Mouse (Mus musculus) left cerebral cortex, postnatal 25 days (tissue): ENCODE results near the gene Ntf5. TPM values are rescaled to one million over a fixed set of nuclear protein-coding genes. Genes with fewer than 3 reads are reported as not detected.
"Not testable (repeated sequence)": the region's sequence is repeated elsewhere in the genome, so short reads cannot be mapped to it uniquely, and the experiment has no call there.

Source experiments
- DNase-seq, 2 experiments: peaks; one replicate each; pipeline ENCODE4 v3.0.0; 2022; ENCODE audit warnings: low spot score in 2 of 2, mixed read lengths in 1 of 2
- intact Hi-C: fragments of 180-260 bp; cut with DNase I; formaldehyde crosslinking; loops from one replicate; pipeline ENCODE4 v1.15.1; 2025
- total RNA-seq, 2 experiments: library from RNA; stranded (reverse); gene quantifications; 2 replicates each; pipeline ENCODE4 v1.2.3; 2021

The Ntf5 gene
- under 1 TPM in 1 of 2 experiments, not detected in 1; 0.16 TPM for total RNA-seq

DNA sequence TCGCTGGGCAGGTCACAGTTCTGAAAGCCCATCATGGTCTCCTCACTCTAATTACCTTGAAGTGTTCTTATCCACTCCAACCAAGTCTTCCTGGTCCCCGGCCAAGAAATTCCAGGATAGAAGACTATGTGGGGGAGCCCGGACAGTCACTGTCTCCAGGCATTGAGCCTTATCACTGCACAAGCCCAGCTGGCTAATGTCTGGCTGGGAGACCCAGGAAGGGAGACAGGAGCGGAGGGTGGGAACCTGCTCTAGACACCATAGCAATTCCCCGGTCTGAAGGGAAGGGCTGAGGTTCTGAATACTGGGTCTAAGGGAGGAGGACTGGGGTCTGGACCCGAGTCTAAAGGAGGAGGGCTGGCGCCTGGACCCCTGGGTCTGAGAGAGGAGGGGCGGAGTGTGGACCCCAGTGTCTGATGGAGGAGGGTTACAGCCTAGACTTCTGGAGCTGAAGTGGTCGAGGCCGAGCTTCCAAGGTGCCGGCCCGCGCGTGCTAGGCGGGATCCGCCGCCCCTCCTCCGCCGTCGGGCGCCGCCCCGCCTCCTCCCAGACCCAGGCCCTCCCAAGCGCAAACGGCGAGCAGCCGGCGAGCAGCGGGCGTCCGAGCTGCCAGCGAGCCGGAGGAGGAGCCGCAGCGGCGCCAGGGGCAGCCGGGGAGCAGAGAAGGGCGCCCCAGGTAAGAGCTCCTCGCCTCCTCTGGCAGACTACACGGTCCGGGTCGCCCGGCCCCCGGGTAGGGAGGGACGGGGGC lies at the start of gene Ntf5:
Ntf5 (plus strand) TSS at position 583 of the 751 bp plus-strand sequence.
- intact Hi-C loops: no loop called here
- DNase-seq: no peak

DNA sequence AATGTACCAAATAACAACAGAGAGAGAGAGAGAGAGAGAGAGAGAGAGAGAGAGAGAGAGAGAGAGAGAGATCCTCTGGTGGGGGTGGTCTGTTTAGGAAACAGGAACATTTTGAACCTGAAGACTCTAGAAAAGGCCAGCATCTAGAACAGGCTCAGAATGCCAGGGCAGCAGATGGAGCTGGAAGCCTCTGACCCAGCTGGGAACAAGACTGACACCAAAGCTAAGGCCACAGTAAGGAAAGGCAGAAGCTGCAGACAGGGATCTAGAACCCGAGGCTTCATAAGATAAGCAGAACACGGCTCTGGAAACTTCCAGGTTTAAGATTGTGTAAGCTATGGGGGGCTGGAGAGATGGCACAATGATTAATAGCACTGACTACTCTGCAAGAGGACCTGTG lies 49.5 kb upstream of the Ntf5 start:
- intact Hi-C loops: loop anchor here (10.0 kb wide), 1 partner anchor 199 kb away; the partner anchor contains the start of gene Slc17a7
- no peak for DNase-seq

- peak in 1 of 2 experiments; percentile 49 for DNase-seq
Measured at GRCm38 (mm10) chr7:45365742-45366651, 47.5 kb upstream of the Ntf5 start.

DNA sequence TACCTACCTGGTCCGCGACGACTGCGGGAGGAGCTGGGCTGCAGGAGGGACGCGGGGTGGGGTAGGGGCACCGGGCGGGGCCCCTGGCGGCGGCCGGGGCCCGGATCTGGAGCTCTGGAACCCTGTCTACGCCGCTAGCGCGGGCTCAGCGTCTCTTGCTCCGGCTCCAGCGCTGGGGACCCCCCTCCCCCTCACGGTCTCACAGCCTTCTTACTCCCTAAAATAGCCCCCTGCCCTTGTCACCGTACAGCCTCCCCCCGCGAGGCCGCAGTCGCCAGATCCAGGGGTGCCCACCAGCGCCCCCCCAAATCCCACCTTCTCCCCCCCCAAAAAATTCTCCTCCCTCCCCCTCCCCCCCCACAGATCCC lies 46.9 kb upstream of the Ntf5 start, which contains the start of gene Ppfia3:
Ppfia3 (minus strand) TSS at position 368 of the 368 bp plus-strand sequence.
- intact Hi-C loops: loop anchor here (10.0 kb wide), 1 partner anchor 202 kb away; the partner anchor contains the start of gene Slc17a7
- no peak for DNase-seq

More at GRCm38 (mm10) chr7:45365742-45366651, 47.5 kb upstream of the Ntf5 start:
- intact Hi-C loops: loop anchor here (10.0 kb wide), 1 partner anchor 201 kb away; the partner anchor contains the start of gene Slc17a7

- DNase-seq: peak; percentile 99
- intact Hi-C loops: loop anchor here (10.0 kb wide), 1 partner anchor 202 kb away; the partner anchor contains the start of gene Slc17a7
Measured at GRCm38 (mm10) chr7:45367020-45367880, 46.2 kb upstream of the Ntf5 start.

GRCm38 (mm10) chr7:45368178-45368577 lies 45.3 kb upstream of the Ntf5 start:
- DNase-seq: peak in 1 of 2 experiments; percentile 51
- intact Hi-C loops: loop anchor here (10.0 kb wide), 1 partner anchor 203 kb away; the partner anchor contains the start of gene Slc17a7

DNA sequence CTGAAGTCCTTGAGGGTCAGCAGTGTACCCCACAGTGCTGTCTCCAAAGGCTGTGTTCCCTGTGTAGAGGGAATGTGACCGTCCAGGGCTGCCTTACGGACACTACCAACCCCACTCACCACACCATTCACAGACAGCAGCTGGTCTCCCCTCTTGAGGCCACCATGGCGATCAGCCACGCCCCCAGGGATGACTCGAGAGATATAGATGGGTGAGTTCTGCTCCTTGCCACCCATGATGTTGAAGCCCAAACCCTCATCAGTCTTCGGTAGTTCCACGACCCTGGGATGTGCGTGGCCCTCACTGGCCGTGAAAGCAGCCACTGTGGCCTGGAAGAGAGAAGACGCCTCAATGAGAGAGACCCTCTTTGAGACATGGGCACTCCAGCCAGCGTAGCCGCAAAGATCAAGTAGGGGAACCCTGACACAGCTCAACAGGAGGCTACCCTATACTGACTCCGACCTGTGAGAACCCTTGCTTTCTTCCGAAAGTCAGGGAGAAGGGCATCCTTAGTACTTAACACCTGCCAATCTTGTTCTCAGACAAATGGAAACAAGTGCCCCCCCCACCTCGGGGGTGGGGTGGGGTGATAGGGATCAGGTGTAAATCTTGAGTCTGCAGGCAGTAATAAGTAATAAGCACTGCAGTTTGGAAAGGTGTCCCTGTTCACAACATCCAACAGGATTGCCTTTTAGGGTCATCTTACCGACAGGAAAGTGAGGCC lies 44.3 kb upstream of the Ntf5 start:
- peak in 1 of 2 experiments; percentile 22 for DNase-seq
- intact Hi-C loops: loop anchor here (10.0 kb wide), 1 partner anchor 204 kb away; the partner anchor contains the start of gene Slc17a7

DNA sequence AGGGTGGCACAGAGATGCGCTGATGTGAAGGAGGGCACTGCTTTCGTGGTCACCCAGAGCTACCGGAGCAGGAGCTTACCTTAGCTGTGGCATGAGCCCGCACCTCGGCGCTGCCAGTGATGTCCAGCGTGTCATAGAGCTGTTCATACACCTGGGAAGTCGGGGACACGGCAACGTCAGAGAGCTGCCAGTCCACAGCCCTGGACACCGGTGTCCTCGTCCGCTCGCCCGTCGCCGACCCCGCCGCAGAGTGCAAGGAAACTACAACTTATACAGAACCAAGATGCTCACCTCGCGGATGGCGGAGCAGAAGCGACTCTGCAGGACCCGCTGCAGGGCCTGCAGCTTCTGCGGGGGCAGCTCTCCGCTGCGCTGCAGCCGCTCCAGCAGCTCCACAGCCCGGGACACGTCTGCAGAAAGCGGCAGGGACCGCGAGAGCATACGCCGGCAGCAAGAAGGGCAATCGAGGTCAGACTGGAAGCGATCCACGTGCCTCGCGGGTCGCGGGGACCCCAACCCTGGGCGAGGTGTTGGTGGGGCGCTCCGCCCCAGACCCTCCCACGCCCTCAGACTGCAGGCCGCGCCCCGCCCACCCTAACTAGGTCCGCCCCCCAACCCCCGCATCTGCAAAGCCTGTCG lies 43.5 kb upstream of the Ntf5 start:
- DNase-seq: peak in 1 of 2 experiments; percentile 51
- intact Hi-C loops: loop anchor here (10.0 kb wide), 1 partner anchor 205 kb away; the partner anchor contains the start of gene Slc17a7

GRCm38 (mm10) chr7:45370475-45371311 lies 42.8 kb upstream of the Ntf5 start, which contains the start of gene Lin7b:
Lin7b (minus strand) TSS chr7:45370583.
- intact Hi-C loops: no loop called here
- peak; percentile 92 to 97 for DNase-seq

DNA sequence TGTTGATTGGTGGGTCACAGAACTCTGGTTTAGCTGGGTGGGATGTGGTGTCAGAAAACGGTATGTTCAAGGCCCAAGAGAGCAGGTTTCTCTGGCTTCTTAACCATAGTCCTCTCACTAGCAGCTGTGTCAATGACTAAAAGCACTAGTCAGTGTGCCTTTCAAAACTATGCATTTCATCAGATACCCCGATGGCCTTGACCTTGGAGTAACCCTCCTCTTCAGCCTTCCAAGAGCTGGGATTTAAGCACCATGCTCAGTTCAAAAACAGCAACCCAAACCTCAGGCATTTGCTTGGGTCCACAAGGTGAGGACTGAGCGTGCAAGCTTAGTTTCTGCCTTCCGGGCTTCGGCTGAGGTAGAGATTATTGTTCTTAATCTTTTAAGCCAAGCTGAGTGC lies 41.1 kb upstream of the Ntf5 start:
- intact Hi-C loops: no loop called here
- no peak for DNase-seq

- no peak for DNase-seq
- intact Hi-C loops: no loop called here
Measured at GRCm38 (mm10) chr7:45374620-45375019, 38.9 kb upstream of the Ntf5 start.

DNA sequence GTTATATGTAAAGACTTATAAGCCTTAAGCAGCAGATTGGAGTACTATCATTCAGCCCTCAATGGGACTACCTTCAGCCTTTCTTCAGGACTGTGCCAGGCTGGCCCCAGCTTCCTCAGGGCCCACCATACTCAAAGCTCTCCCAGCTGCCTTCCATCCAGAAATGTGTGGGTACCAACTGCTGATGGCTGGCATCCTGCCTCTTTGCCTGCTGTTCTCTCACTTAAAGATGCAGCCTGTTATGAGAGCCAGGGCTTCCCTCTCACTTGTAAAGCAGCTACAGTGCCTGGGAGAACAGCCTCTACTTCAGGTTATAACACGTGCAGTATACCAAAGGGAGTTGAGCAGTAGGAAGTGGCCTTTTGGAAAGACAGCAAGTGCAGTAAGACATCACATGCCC lies 37.4 kb upstream of the Ntf5 start:
- intact Hi-C loops: loop anchor here (2.0 kb wide), 1 partner anchor 19 kb away; the partner anchor contains the start of gene Snrnp70
- peak in 1 of 2 experiments; percentile 68 for DNase-seq

DNA sequence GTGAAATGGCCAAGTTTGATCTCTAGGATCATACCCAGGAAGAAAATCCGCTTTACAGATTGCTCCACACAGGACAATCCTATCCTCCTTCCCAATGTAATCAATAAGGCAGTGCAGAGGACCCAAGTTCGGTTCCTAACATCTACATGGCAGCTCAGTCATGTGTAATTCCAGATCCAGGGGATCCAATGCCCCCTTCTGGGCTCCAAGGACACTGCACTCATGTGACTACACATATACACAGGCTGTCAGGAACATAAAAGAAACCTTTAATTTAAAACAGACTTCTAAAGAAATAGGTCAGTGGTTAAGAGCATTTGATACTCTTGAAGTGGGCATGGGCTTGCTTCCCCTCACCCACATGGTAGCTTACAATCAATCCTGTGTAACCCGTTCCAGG lies 27.4 kb upstream of the Ntf5 start:
- DNase-seq: no peak
- intact Hi-C loops: no loop called here

DNA sequence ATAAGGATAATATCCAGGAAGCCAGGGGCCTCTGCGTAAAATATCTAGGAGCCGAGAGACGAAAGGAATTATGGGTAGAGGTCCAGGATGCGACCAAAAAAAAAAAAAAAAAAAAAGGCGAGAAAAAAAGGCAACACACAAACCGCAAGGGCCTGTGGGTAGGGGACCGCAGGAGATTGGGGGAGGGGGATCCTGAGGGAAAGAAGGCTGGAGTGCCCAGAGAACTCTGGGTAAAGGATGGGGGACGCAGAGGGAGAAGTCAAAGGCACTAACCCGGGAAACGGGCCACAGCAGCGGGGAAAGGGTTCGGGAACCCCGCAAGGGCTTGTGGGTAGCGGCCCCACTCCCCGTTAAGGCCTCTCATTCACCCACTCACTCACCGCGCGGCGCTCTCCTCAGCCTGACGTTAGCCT lies 18.4 kb upstream of the Ntf5 start:
- no peak for DNase-seq
- intact Hi-C loops: loop anchor here (2.0 kb wide), 1 partner anchor 18 kb away; no protein-coding TSS in a partner anchor

DNA sequence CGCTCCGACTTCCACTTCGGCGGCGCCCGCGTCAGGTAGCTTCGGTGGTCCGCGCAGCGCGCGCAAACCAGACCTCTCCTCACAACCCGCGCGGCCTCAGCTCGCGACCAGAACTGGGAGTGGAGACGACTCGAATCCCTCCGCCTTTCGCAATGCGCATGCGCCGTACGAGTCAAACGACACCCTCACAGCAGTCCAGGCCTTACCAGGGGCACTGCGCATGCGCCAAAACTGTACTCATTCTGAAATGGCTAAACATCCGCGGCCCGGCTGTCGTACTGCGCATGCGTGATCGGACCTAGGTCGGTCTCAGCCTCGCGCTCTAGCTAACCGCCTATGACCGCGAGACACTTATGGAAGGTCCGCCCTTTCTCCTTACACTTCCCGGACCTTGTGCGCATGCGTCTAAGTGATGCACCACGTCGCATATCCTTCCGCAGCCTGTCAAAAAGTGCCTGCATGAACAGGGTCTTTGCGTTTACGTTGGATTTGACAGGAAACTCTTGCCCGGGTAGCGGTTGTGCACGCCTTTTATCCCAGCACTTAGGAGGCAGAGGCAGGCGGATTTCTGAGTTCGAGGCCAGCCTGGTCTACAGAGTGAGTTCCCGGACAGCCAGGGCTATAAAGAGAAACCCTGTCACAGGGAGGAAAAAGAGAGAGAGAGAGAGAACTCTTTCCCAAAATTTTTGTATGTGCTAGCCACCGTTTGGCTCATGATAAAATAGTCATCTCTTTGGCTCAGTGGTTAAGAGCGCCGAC lies 17.7 kb upstream of the Ntf5 start, which contains the start of gene Snrnp70:
Snrnp70 (minus strand) TSS at position 165 of the 759 bp plus-strand sequence.
- DNase-seq: peak; percentile 100
- intact Hi-C loops: loop anchor here (2.0 kb wide), 1 partner anchor 19 kb away; no protein-coding TSS in a partner anchor

GRCm38 (mm10) chr7:45396337-45396775 lies 17.1 kb upstream of the Ntf5 start:
- intact Hi-C loops, DNase-seq: not testable (repeated sequence)
